Mouse (Mus musculus) embryonic fibroblast, embryonic 13.5 days (primary cell): ENCODE measurements around the gene Abcc4.

Source experiments
- CTCF ChIP-seq: IDR thresholded peaks from 2 replicates; pipeline ENCODE4 v1.5.1; 2011; ENCODE audit warnings: mild to moderate bottlenecking, control low read depth, low read length, moderate library complexity, borderline replicate concordance; ENCODE audit not compliant: insufficient read depth
- POLR2A ChIP-seq: IDR thresholded peaks from 2 replicates; pipeline ENCODE4 v1.6.1; 2011; ENCODE audit warnings: low read depth, mild to moderate bottlenecking, control low read depth, low read length, moderate library complexity

- TF ChIP-seq POLR2A, result no peak
- no peak for TF ChIP-seq CTCF
These were observed 36.8 kb upstream of the Abcc4 start for GRCm38 (mm10) chr14:118742862-118743261.
